Mouse (Mus musculus) 416B (cell line): ENCODE data around the gene Magel2.

Experiments
- DNase-seq: peaks from one replicate; pipeline ENCODE4 v3.0.0; 2011; ENCODE audit warnings: low read depth

Magel2 gene

GRCm38 (mm10) chr7:62423210-62423609 is 46.4 kb downstream of the Magel2 start:
- DNase-seq: no peak

GRCm38 (mm10) chr7:62428337-62428736 is 51.5 kb downstream of the Magel2 start:
- peak; percentile 53 for DNase-seq
